Mouse (Mus musculus) limb, embryonic 11.5 days (tissue): ENCODE measurements around the gene D630023F18Rik. TPM values are rescaled to one million over a fixed set of nuclear protein-coding genes. Genes with fewer than 3 reads are reported as not detected.

ENCODE experiments used
- ATAC-seq: fragments of 200-750 bp; cut with Nextera tagmentation; 2 replicates; pipeline ENCODE4 v1.8.0; 2017; ENCODE audit warnings: low read depth; ENCODE audit not compliant: insufficient number of reproducible peaks, low FRiP score, low TSS enrichment
- DNase-seq: peaks from one replicate; pipeline ENCODE4 v3.0.0-alpha.2; 2015; ENCODE audit warnings: low spot score
- H3K27ac ChIP-seq: fragments of 300-500 bp; sonication (generic); replicated peaks from 2 replicates; pipeline ENCODE4 v1.5.1; 2014; ENCODE audit warnings: low read depth, mild to moderate bottlenecking, low read length
- H3K27me3 ChIP-seq: fragments of 300-500 bp; sonication (generic); 2 replicates; pipeline ENCODE4 v1.6.1; 2014; ENCODE audit warnings: mild to moderate bottlenecking, low read length, mixed read lengths; ENCODE audit not compliant: control insufficient read depth, insufficient read depth
- H3K36me3 ChIP-seq: fragments of 300-500 bp; sonication (generic); 2 replicates; pipeline ENCODE4 v1.6.1; 2014; ENCODE audit warnings: mild to moderate bottlenecking, low read length, moderate library complexity, mixed read lengths; ENCODE audit not compliant: control insufficient read depth, insufficient read depth
- H3K4me1 ChIP-seq: fragments of 300-500 bp; sonication (generic); 2 replicates; pipeline ENCODE4 v1.6.1; 2014; ENCODE audit warnings: low read length, mixed read lengths; ENCODE audit not compliant: control insufficient read depth, insufficient read depth
- H3K4me2 ChIP-seq: fragments of 300-500 bp; sonication (generic); 2 replicates; pipeline ENCODE4 v1.6.1; 2014; ENCODE audit warnings: low read depth, mild to moderate bottlenecking, moderate library complexity; ENCODE audit not compliant: severe bottlenecking
- H3K4me3 ChIP-seq: fragments of 300-500 bp; sonication (generic); 2 replicates; pipeline ENCODE4 v1.5.1; 2014; ENCODE audit warnings: low read depth, low read length
- H3K9ac ChIP-seq: fragments of 300-500 bp; sonication (generic); 2 replicates; pipeline ENCODE4 v1.6.1; 2014; ENCODE audit warnings: mild to moderate bottlenecking, low read length
- H3K9me3 ChIP-seq: fragments of 300-500 bp; sonication (generic); 2 replicates; pipeline ENCODE4 v1.6.1; 2016; ENCODE audit warnings: low read length; ENCODE audit not compliant: control insufficient read depth
- WGBS: fragments of 180-500 bp; shearing (Covaris S2); extraction: QIAGEN DNeasy Blood & Tissue Kit; methylation state at CpG from one replicate; pipeline ENCODE4 v1.1.7; 2014; 5-methylcytosine and 5-hydroxymethylcytosine counted together
- polyA plus RNA-seq: library from polyadenylated mRNA; unstranded; fragments of >200 nt; fragmentation: Nextera tagmentation; extraction: Ambion mirVana; gene quantifications from 2 replicates; pipeline ENCODE4 v1.2.1, GENCODE M21; 2014

Gene D630023F18Rik
- polyA plus RNA-seq, 1 experiment from 2014 or later, result 0.40 TPM

DNA sequence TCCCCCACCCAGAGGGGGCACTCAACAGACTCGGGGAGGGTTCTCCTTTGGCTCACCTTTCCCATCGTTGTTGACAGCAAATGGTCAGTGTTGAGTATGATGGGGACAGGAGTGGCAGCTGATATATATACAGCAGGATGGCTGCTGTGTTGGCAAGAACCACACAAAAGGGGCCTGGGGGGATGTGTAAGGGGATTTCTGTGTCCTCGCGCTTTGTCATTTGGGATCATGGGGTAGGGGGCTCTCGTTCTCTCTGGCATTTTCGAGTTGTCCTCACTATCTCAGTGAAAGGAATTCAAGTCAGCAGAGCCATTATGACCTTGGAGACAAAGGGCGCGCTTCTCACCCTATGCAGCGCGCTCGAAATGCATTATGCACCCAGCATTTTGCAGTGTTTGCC lies 19.7 kb downstream of the D630023F18Rik start, which contains the start of gene Cryga:
Cryga (minus strand) TSS at position 101 of the 400 bp plus-strand sequence.
- ATAC-seq (no peak), DNase-seq (no peak)
- Histone ChIP-seq H3K36me3 (no peaks in the 10 kb centered on the region), H3K4me1 (no peaks in the 10 kb centered on the region), H3K4me3 (no peak within 1 kb of the TSS), H3K4me2 (no peak within 1 kb of the TSS), H3K27me3 (no peaks in the 10 kb centered on the region), H3K27ac (no peak within 1 kb of the TSS), H3K9ac (no peak within 1 kb of the TSS), H3K9me3 (no peaks in the 10 kb centered on the region)
- WGBS, result 93% methylated on average over 11 of the region's 11 CpGs

DNA sequence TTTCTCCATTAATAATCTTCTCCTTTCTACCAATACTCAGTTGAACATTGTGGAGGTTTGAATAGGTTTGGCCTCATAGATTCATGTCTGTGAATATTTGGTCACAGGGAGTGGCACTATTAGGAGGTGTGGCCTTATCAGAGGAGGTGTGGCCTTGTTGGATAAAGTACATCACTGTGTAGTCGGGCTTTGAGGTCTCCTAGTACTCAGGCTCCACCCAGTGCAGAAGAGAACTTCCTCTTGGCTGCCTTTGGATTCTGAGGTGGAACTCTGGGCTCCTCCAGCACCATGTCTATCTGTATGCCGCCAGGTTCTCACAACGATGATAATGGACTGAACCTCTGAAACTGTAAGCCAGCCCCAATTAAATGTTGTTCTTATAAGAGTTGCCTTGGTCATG lies 26.1 kb downstream of the D630023F18Rik start:
- H3K9me3 ChIP-seq, result no peaks in the 10 kb centered on the region
- H3K36me3 ChIP-seq, result no peaks in the 10 kb centered on the region
- no peak overlapping the region for H3K9ac ChIP-seq
- no peaks in the 10 kb centered on the region for H3K4me1 ChIP-seq
- no peak overlapping the region for H3K4me2 ChIP-seq
- WGBS, result 80% methylated on average over 3 of the region's 3 CpGs
- DNase-seq, result no peak
- H3K27ac ChIP-seq, result no peak overlapping the region
- ATAC-seq, result no peak
- no peak overlapping the region for H3K4me3 ChIP-seq
- H3K27me3 ChIP-seq, result no peaks in the 10 kb centered on the region

DNA sequence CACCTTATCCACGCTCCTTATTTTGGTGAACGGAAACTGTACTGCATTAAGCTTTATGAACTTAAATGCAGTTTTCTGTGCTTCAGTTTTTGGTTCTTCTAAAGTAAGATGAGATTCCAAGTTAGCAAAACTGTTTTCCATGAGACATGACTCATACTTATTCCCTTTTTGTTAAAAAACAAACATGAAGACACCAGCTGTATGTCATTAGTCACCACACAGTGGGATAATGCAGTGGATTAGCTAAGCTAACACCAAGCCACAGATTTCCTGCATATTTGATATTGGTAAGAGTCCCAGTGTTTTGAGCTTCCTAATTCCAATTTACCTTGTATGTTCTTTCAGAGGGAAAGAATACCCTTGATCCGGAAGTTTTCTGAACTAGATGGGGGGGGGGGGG lies 31.4 kb downstream of the D630023F18Rik start:
- H3K27me3 ChIP-seq, result no peaks in the 10 kb centered on the region
- DNase-seq (no peak), ATAC-seq (no peak)
- no peaks in the 10 kb centered on the region for H3K9me3 ChIP-seq
- WGBS, result 88% methylated on average over 3 of the region's 3 CpGs
- H3K4me2 ChIP-seq, result no peak overlapping the region
- H3K36me3 ChIP-seq, result no peaks in the 10 kb centered on the region
- H3K27ac ChIP-seq, result no peak overlapping the region
- H3K9ac ChIP-seq, result no peak overlapping the region
- no peak overlapping the region for H3K4me3 ChIP-seq
- no peaks in the 10 kb centered on the region for H3K4me1 ChIP-seq

DNA sequence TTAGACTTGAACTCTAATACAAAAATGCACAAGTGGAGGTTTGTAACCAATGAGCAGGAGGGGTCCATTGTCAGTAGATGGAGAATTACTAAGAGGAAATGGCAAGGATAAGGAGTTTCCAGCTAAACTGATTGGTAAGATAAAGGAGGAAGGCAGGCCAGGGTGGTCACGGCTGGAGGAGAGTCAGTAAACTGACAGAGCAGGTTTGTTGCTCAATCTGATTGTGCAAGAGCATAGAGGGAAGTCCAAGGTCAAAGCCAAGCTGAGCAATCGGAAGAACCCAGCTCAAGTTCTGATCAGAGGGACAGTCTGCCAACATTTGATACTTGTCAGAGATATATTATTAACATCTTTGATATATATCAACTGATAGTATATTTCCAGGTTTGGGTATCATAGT lies 32.6 kb downstream of the D630023F18Rik start:
- ATAC-seq (no peak), DNase-seq (no peak)
- H3K4me1 ChIP-seq, result no peaks in the 10 kb centered on the region
- H3K9me3 ChIP-seq, result no peaks in the 10 kb centered on the region
- no peak overlapping the region for H3K4me3 ChIP-seq
- no peak overlapping the region for H3K27ac ChIP-seq
- H3K9ac ChIP-seq, result no peak overlapping the region
- WGBS, result 84% methylated on average over 2 of the region's 2 CpGs
- no peaks in the 10 kb centered on the region for H3K36me3 ChIP-seq
- H3K27me3 ChIP-seq, result no peaks in the 10 kb centered on the region
- H3K4me2 ChIP-seq, result no peak overlapping the region

DNA sequence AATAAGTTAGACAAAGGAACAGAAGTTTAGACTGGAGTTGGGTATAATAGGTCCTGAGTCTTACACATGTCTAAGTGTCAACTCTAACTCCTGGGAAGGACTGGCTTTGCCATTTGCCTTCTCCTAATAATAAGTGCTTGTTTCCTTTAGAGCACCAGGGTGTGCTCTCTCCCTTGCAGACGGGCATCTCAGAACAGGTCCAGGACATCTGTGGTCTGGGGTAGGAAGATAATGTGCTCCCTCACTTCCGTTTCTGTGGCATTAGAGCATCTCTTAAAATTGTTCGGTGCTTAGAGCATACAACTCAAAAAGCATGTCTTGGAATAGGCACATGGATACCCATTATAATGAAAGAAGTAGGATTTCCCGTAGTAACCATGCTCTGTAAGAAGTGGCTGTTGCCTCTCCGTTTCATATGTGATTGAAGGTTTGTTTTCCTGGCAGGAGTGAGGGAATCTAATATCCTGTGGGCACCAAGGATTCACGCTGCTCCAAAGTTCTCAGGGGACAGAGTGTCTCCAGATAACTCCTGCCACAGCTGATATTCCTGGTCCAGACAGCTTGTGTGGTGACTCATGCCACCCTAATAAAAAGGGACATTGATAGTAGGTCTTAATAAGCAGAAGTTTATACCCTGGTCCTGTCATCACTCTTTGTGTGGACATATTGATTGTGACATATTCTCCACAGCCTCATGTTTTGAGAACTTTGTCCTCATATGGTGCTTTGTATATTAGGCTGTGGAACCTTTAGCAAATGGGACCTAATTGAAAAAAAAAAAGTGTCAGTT lies 34.3 kb downstream of the D630023F18Rik start:
- Histone ChIP-seq H3K4me3 (no peak overlapping the region), H3K4me1 (no peaks in the 10 kb centered on the region), H3K9ac (no peak overlapping the region), H3K36me3 (no peaks in the 10 kb centered on the region), H3K9me3 (no peaks in the 10 kb centered on the region), H3K27me3 (no peaks in the 10 kb centered on the region), H3K27ac (no peak overlapping the region), H3K4me2 (no peak overlapping the region)
- 81% methylated on average over 6 of the region's 6 CpGs for WGBS
- DNase-seq (no peak), ATAC-seq (no peak)

DNA sequence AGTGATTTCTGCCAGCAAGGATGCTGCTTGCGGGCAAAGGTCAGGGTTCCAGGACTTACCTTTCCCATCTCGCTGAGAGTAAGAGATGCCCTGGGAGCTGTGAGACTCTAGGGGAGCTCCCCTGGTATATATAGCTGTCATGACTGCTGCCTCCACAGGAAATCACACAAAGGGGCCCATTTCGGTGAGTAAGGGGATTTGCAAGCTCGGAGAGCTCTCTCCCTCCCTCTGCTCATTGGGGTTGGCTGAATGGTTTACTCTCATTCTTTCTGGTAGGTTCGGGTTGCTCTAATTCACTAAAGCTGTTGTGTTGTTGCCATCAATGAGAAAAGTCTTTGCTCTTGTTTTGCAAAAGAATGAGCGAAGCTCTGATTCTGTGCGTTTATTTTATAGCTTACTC lies 40.8 kb downstream of the D630023F18Rik start, which contains the start of gene Crygb:
Crygb (minus strand) TSS at position 101 of the 400 bp plus-strand sequence.
- H3K4me2 ChIP-seq, result no peak within 1 kb of the TSS

DNA sequence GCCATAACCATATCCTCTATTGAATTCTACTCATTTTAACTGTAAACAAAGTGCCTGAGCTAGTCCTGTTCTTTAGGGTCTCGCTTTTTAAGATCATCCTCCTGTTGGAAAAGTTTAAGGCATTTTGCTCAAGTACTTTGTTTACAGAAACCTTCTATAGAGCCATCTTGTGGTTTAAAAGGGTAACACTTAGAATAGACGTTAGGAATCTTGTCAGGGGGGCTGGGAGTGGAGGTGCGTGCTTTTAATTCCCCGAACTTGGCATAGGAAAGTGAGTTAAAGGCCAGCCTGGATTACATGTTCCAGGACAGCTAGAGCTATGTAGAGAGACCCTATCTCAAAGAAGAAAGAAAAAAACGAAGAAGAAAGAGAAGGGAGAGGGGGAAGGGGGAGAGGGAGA lies 47.4 kb downstream of the D630023F18Rik start:
- H3K9ac ChIP-seq, result no peak overlapping the region
- no peak overlapping the region for H3K4me3 ChIP-seq
- H3K27ac ChIP-seq, result no peak overlapping the region
- H3K36me3 ChIP-seq, result no peaks in the 10 kb centered on the region
- WGBS, result 27% methylated on average over 5 of the region's 5 CpGs
- DNase-seq, result no peak
- no peaks in the 10 kb centered on the region for H3K9me3 ChIP-seq
- no peaks in the 10 kb centered on the region for H3K4me1 ChIP-seq
- no peak for ATAC-seq
- H3K27me3 ChIP-seq, result no peaks in the 10 kb centered on the region
- H3K4me2 ChIP-seq, result no peak overlapping the region

More for the DNA sequence above, 40.8 kb downstream of the D630023F18Rik start, which contains the start of gene Crygb:
- Histone ChIP-seq H3K9ac (no peak within 1 kb of the TSS), H3K4me3 (no peak within 1 kb of the TSS), H3K9me3 (no peaks in the 10 kb centered on the region), H3K36me3 (no peaks in the 10 kb centered on the region), H3K4me1 (no peaks in the 10 kb centered on the region), H3K27ac (no peak within 1 kb of the TSS), H3K27me3 (no peaks in the 10 kb centered on the region)
- no peak for DNase-seq
- no peak for ATAC-seq
- 35% methylated on average over 7 of the region's 7 CpGs for WGBS

DNA sequence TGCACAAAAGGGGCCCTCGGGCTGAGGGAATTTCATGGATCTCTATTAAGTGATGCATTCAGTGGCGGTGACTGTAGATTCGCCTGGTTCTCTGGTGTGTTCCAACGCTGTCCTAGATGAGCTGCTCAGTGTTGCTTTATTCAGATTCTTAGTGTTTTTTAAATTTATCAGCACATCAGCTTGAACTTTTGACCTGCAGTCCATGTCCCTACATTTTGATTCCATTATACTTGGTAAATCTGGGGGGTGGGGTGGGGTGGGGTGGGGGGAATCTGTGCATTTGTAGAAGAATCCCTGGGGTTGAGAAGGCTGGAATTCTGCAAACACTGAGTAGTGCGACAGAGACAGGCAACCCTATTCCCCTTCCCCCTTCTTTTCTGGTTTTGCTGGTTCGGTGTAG lies 49.4 kb downstream of the D630023F18Rik start, which contains the start of gene Crygc:
Crygc (minus strand) TSS at position 101 of the 400 bp plus-strand sequence.
- DNase-seq (no peak), ATAC-seq (no peak)
- no peak within 1 kb of the TSS for H3K4me3 ChIP-seq
- no peaks in the 10 kb centered on the region for H3K27me3 ChIP-seq
- H3K4me2 ChIP-seq, result no peak within 1 kb of the TSS
- no peak within 1 kb of the TSS for H3K27ac ChIP-seq
- H3K4me1 ChIP-seq, result no peaks in the 10 kb centered on the region
- WGBS, result 74% methylated on average over 6 of the region's 6 CpGs
- no peaks in the 10 kb centered on the region for H3K9me3 ChIP-seq
- no peak within 1 kb of the TSS for H3K9ac ChIP-seq
- H3K36me3 ChIP-seq, result no peaks in the 10 kb centered on the region
